Mouse (Mus musculus): ENCODE results near the gene Wfdc15a.

DNA sequence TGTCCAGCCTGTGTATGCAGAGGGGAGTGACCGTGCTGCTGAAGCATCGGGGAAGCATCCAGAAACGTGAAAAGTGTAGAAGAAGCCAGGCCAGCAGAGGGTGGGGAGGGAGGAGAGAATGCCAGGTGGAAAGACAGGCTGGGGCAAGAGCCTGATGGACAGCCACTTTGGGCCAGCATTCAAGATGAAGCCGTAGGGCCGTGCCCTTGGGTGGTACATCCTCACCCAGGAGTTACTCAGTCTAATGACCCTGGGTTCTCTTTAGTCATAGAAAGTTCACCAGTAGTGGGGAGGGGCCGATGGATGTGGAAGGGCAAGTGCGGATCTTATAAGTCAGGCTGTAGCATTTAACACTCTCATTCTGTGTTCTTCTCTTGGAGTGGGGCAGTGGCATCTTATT, 43.8 kb downstream of the Wfdc15a start:
- TF ChIP-seq SMC3 (IDR thresholded peaks at IDR 0.05; ENCODE audit: low read depth, low read length) (no peak), CTCF (conservative IDR thresholded peaks at IDR 0.05 in 1 of 2, IDR thresholded peaks at IDR 0.05 in 1 of 2; ENCODE audit: low read depth in 2 of 2, low read length in 2 of 2) (no peak), MXI1 (IDR thresholded peaks at IDR 0.05; ENCODE audit: low read depth, low read length) (no peak)

All from CH12.LX (cell line).